Mouse (Mus musculus) liver, embryonic 11.5 days (tissue): ENCODE results near the gene Foxp1. TPM values are rescaled to one million over a fixed set of nuclear protein-coding genes. Genes with fewer than 3 reads are reported as not detected.

ENCODE experiments used
- ATAC-seq: fragments of 200-750 bp; cut with Nextera tagmentation; replicated peaks from 2 replicates; pipeline ENCODE4 v1.8.0; 2017; ENCODE audit warnings: moderate number of reproducible peaks, mild to moderate bottlenecking, moderate TSS enrichment, moderate library complexity; ENCODE audit not compliant: low FRiP score
- DNase-seq: peaks from one replicate; pipeline ENCODE4 v3.0.0-alpha.2; 2017; ENCODE audit warnings: low spot score
- H3K27ac ChIP-seq: fragments of 300-500 bp; sonication (generic); 2 replicates; pipeline ENCODE4 v1.5.1; 2014; ENCODE audit warnings: mild to moderate bottlenecking, low read depth, low read length, control low read depth
- H3K27me3 ChIP-seq: fragments of 300-500 bp; sonication (generic); replicated peaks from 2 replicates; pipeline ENCODE4 v1.6.1; 2014; ENCODE audit warnings: low read length, mixed read lengths; ENCODE audit not compliant: control insufficient read depth, insufficient read depth
- H3K36me3 ChIP-seq: fragments of 300-500 bp; sonication (generic); 2 replicates; pipeline ENCODE4 v1.6.1; 2014; ENCODE audit warnings: mild to moderate bottlenecking, low read length, moderate library complexity, mixed read lengths; ENCODE audit not compliant: control insufficient read depth, insufficient read depth
- H3K4me1 ChIP-seq: fragments of 300-500 bp; sonication (generic); replicated peaks from 2 replicates; pipeline ENCODE4 v1.6.1; 2014; ENCODE audit warnings: low read length, mixed read lengths; ENCODE audit not compliant: control insufficient read depth, insufficient read depth
- H3K4me2 ChIP-seq: fragments of 300-500 bp; sonication (generic); 2 replicates; pipeline ENCODE4 v1.6.1; 2014; ENCODE audit warnings: mild to moderate bottlenecking, control low read depth, moderate library complexity
- H3K4me3 ChIP-seq: fragments of 300-500 bp; sonication (generic); 2 replicates; pipeline ENCODE4 v1.5.1; 2014; ENCODE audit warnings: low read depth, low read length, control low read depth
- H3K9ac ChIP-seq: fragments of 300-500 bp; sonication (generic); 2 replicates; pipeline ENCODE4 v1.6.1; 2014; ENCODE audit warnings: low read depth, low read length, control low read depth
- H3K9me3 ChIP-seq: fragments of 300-500 bp; sonication (generic); 2 replicates; pipeline ENCODE4 v1.6.1; 2016; ENCODE audit warnings: low read length, inconsistent platforms, mixed read lengths; ENCODE audit not compliant: control insufficient read depth
- WGBS: fragments of 180-500 bp; shearing (Covaris S2); extraction: QIAGEN DNeasy Blood & Tissue Kit; methylation state at CpG from one replicate; pipeline ENCODE4 v1.1.7; 2014; 5-methylcytosine and 5-hydroxymethylcytosine counted together
- polyA plus RNA-seq: library from polyadenylated mRNA; unstranded; fragments of >200 nt; fragmentation: Nextera tagmentation; extraction: Ambion mirVana; gene quantifications from 2 replicates; pipeline ENCODE4 v1.2.1, GENCODE M21; 2014

Gene Foxp1
- polyA plus RNA-seq, 1 experiment from 2014 or later: 62.1 TPM

DNA sequence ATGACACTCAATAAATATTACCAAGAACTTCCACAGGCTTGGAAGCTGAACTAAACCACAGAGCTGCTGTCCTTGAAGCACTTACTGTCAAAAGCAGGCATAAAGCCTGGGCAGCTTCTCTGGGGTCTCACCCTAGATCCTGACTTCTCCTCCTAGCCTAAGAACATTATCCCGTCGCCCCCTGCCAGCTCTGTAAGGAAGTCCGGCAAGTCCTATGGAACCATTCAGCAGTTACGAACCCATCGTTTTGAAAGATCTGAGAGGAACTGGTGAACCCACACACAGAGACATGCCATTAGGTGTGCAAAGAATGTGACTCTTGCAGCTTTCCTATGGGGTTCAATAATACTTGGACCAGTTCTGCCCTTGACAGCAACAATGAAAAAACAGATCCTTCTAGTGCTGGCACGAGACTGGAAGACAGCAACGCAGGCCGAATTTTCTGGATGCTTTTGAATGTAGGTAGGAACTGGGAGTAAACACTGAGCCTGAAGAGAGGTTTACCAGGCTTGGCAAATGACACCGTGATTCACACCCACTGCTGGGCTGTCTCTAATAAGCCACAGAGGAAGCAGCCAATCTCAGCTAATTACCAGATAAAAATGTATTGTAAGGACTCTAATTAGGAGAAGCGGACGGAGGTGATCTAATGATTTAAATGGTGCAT lies 574.9 kb downstream of the Foxp1 start:
- no peak overlapping the region for H3K4me2 ChIP-seq
- WGBS: 86% methylated on average over 11 of the region's 11 CpGs
- peaks cover 4% of the 10 kb centered on the region for H3K4me1 ChIP-seq
- no peak overlapping the region for H3K9ac ChIP-seq
- no peak overlapping the region for H3K4me3 ChIP-seq
- H3K27me3 ChIP-seq: no peaks in the 10 kb centered on the region
- ATAC-seq: no peak
- no peaks in the 10 kb centered on the region; the same call in 1 of the 2 replicates for H3K36me3 ChIP-seq
- no peaks in the 10 kb centered on the region for H3K9me3 ChIP-seq
- DNase-seq: no peak
- no peak overlapping the region for H3K27ac ChIP-seq

DNA sequence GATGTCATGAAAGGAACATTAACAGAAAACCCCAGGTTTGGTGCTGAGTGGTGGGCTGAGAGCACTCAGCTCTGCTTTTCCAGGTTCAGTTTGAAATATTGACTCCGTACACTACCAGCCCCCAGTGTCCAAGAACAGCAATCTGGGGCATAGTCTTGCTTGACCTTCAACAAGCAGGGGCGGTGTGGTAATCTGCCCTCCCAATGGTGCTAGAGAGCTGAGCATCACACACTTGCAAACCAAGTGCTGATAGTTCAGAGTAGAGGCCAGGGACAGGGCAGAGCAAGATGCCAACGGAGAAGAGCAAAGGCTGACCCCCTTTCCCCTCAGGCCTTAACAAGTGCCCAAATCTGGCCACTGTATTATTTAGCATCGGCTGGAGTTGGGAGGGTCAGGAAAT lies 575.8 kb downstream of the Foxp1 start:
- Histone ChIP-seq H3K4me1 (peaks cover 4% of the 10 kb centered on the region), H3K27ac (no peak overlapping the region), H3K9me3 (no peaks in the 10 kb centered on the region), H3K4me2 (no peak overlapping the region), H3K27me3 (no peaks in the 10 kb centered on the region), H3K9ac (no peak overlapping the region), H3K36me3 (no peaks in the 10 kb centered on the region; the same call in 1 of the 2 replicates), H3K4me3 (no peak overlapping the region)
- ATAC-seq: no peak
- 89% methylated on average over 4 of the region's 4 CpGs for WGBS
- DNase-seq: no peak

DNA sequence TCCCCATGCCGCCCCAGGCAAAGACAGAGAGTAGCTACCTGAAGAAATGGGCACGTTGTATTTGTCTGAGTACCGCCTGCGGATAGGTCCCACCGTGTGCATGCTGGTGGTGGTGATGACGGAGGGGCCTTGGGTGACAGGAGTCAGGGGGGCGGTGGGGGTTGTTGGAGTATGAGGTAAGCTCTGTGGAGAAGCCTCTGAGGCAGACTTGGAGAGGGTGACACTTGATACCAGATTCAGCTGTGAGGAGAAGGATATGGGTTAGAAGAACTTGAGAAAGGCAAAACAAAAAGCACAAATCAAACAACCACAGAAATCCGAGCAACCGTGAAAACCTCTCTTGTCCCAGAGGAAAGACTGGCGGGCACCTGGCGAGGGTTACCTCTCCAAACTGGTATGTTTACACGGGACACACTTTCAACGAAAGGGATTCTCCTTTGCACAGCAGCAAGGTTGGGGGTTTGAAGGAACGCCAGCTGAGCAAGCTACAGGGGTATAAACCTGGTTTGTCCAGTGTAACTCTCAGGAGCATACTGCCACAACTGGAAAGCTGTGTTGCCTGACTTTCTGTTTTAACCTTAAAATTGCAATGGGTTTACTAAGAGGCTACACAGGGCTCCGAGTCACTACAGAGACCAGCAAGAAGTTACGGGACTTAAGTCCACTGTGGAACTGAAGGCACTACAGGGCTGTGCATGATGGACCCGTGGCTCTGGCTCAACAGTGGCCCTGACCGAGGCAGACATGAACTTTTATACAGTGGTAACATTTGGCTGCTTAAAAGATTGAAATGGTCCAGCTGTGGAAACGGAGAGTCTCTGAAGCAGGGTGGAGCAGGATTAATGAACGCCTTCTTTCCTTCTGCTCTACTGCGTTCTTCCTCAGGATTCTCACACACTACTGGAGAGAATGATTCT lies 576.8 kb downstream of the Foxp1 start:
- H3K4me3 ChIP-seq: no peak overlapping the region
- H3K27ac ChIP-seq: no peak overlapping the region
- peaks cover 4% of the 10 kb centered on the region; the same call in 1 of the 2 replicates for H3K4me1 ChIP-seq
- H3K9me3 ChIP-seq: no peaks in the 10 kb centered on the region
- H3K27me3 ChIP-seq: no peaks in the 10 kb centered on the region
- no peaks in the 10 kb centered on the region; the same call in 1 of the 2 replicates for H3K36me3 ChIP-seq
- no peak overlapping the region for H3K4me2 ChIP-seq
- WGBS: 84% methylated on average over 21 of the region's 21 CpGs
- no peak for DNase-seq
- H3K9ac ChIP-seq: no peak overlapping the region
- ATAC-seq: no peak

DNA sequence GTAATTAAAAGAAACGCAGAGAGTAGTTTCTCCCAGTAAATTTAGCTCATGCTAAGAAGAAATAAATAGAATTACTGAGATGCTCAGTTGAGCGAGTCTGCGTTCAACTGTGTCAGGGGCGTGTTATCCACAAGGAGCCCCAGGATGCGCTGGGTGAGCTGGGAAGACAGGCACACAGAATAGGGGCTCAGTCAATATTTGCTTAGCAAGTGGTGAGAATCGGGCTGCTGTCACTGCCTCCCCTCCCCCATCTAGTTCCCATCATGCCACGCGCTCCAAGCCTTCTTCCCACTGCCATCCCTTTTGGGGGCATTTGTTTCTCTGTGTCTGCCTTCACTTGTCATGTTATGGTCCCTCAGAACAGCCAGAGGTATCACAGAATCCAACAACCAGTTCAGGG lies 584.2 kb downstream of the Foxp1 start:
- H3K4me1 ChIP-seq: no peaks in the 10 kb centered on the region
- DNase-seq (no peak), ATAC-seq (no peak)
- H3K4me3 ChIP-seq: no peak overlapping the region
- no peak overlapping the region for H3K9ac ChIP-seq
- WGBS: 77% methylated on average over 8 of the region's 8 CpGs
- H3K27me3 ChIP-seq: no peaks in the 10 kb centered on the region
- H3K27ac ChIP-seq: no peak overlapping the region
- peaks cover 13% of the 10 kb centered on the region; the same call in 1 of the 2 replicates for H3K36me3 ChIP-seq
- no peak overlapping the region for H3K4me2 ChIP-seq
- no peaks in the 10 kb centered on the region for H3K9me3 ChIP-seq

DNA sequence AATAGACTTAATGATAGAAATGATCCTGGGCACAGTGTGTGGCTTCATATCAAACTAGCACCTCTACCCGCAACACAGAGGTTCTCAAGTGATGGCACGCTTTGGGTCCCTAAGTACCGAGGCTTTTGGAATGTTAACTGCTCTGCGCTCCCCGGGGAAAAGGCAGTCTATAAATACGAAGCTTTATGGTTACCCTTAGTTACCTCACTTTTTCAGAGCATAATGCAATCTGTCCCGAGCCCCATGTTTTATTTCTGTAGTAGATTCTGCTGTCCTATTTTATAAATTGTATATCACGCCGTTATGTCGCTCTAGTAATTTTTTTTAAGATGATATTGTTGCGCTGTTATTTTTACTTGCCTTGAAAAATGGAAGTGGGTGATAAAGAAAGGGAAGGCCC lies 585.0 kb downstream of the Foxp1 start:
- H3K4me1 ChIP-seq: no peaks in the 10 kb centered on the region
- H3K9me3 ChIP-seq: no peaks in the 10 kb centered on the region
- H3K4me2 ChIP-seq: no peak overlapping the region
- no peak overlapping the region for H3K4me3 ChIP-seq
- no peak overlapping the region for H3K9ac ChIP-seq
- no peak for DNase-seq
- no peak overlapping the region for H3K27ac ChIP-seq
- no peaks in the 10 kb centered on the region for H3K27me3 ChIP-seq
- WGBS: 92% methylated on average over 11 of the region's 11 CpGs
- H3K36me3 ChIP-seq: peaks cover 13% of the 10 kb centered on the region; the same call in 1 of the 2 replicates
- no peak for ATAC-seq

DNA sequence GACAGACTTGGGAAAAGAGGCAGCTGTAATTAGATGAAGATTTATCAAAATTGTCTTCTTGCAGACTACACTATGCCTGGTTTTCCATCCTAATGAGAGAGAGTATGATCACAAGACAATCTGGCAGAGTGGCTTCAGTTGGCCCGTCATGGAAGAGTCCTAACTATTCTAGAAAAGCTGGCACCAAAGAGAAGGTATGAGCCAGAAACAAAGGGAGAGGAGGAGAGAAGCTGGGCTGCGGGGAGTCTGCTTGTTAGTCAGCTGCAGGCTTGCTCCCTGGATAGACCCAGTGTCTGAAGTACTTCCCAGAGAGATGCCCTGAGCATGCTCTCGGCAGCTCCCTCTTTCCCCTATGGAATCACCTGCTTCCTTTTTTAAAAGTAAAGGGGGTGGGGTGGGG lies 586.1 kb downstream of the Foxp1 start:
- no peak overlapping the region for H3K4me2 ChIP-seq
- no peak overlapping the region for H3K9ac ChIP-seq
- H3K4me3 ChIP-seq: no peak overlapping the region
- H3K27ac ChIP-seq: no peak overlapping the region
- H3K27me3 ChIP-seq: no peaks in the 10 kb centered on the region
- DNase-seq (no peak), ATAC-seq (no peak)
- H3K9me3 ChIP-seq: no peaks in the 10 kb centered on the region
- WGBS: 80% methylated on average over 3 of the region's 3 CpGs
- no peaks in the 10 kb centered on the region for H3K4me1 ChIP-seq
- peaks cover 15% of the 10 kb centered on the region; the same call in 1 of the 2 replicates for H3K36me3 ChIP-seq

DNA sequence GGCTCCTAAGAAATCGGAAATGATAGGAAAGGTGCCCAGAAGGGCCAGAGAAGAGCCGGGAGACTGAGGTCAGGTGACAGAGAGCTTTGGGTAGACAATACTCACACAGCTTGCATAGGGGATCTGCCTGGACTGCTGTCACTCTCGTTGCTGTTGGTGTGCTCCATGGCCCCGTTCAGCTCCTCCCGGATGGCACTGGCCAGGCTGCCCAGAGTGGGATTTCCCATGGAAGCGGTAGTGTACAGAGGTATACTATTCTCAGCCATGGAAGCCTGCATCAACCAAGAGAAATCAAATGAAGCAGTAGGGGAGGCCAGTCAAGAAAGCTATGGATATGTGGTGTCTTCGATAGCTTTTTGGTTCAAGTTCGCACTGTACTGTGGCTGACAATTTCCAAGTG lies 587.4 kb downstream of the Foxp1 start:
- Histone ChIP-seq H3K27me3 (no peaks in the 10 kb centered on the region), H3K36me3 (peaks cover 14% of the 10 kb centered on the region), H3K9me3 (no peaks in the 10 kb centered on the region), H3K4me1 (no peaks in the 10 kb centered on the region), H3K9ac (no peak overlapping the region), H3K4me3 (no peak overlapping the region), H3K27ac (no peak overlapping the region), H3K4me2 (no peak overlapping the region)
- no peak for DNase-seq
- 88% methylated on average over 8 of the region's 8 CpGs for WGBS
- no peak for ATAC-seq

DNA sequence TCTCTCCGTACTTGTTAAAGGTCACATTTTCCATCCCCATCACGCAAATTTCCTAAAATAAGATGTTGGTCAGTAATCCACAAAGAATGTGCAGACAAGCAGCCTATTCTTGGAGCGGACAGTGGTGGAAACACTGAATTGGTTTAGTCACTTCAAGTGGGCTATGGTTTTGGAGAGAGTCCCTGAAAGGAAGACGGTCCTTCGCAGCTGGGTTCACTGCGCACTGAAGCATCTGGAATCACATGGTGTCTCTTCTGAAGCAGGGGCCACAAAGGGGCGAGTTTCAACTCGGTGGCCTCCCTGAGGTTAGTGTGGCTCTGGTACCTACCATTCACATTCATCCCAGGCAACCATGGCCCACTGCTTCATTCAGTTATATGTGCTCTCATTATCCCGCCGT lies 588.1 kb downstream of the Foxp1 start:
- H3K36me3 ChIP-seq: peaks cover 17% of the 10 kb centered on the region
- no peak overlapping the region for H3K9ac ChIP-seq
- no peak overlapping the region for H3K27ac ChIP-seq
- H3K4me2 ChIP-seq: no peak overlapping the region
- 90% methylated on average over 10 of the region's 10 CpGs for WGBS
- H3K27me3 ChIP-seq: no peaks in the 10 kb centered on the region
- H3K9me3 ChIP-seq: no peaks in the 10 kb centered on the region
- no peaks in the 10 kb centered on the region for H3K4me1 ChIP-seq
- H3K4me3 ChIP-seq: no peak overlapping the region
- no peak for DNase-seq
- ATAC-seq: no peak
